Mouse (Mus musculus): ENCODE results near the gene St6gal1.

St6gal1 gene

GRCm38 (mm10) chr16:23275661-23276060 is 51.1 kb downstream of the St6gal1 start:
- no peak for DNase-seq

- peak; percentile 40 to 41 for DNase-seq
Observed at GRCm38 (mm10) chr16:23279879-23280741, 55.6 kb downstream of the St6gal1 start.

DNA sequence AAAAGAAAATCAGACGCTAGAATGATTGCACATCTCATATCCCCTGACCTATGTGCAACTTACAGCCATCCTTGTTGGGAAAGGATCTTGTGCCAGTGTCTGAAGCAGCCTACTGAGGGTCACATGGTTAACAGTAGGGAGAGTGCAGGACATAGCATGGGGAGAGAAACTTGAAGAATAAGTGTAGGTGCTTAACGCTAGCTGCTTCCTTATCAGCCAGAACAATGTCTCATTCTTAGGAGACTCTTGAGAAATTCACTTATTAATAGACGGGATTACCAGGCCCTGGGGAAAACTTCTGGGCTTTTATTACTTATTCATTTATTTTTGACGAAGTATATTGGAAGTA is 56.2 kb downstream of the St6gal1 start:
- peak in 1 of 2 experiments; percentile 1 for DNase-seq

DNA sequence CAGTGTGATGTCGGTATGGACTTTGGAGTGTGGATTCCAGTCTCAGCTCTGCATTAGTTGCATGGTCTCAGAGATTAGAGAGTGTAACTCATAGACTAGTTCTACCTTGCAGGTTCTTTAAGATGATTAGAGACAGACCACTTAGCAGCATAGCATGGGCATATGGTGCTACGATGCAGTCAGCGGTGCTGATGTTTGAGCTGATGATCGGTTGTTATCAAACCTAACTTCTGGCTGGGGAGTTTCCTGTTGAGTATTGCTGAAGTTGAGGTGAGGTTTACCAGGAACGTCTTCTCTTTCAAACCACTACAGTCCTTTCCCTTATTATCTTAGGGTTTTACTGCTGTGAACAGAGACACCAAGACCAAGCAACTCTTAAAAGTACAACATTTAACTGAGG is 57.7 kb downstream of the St6gal1 start:
- DNase-seq: peak in 1 of 2 experiments; percentile 9

- peak in 1 of 2 experiments; percentile 9 for DNase-seq
Observed at GRCm38 (mm10) chr16:23282941-23283340, 58.4 kb downstream of the St6gal1 start.

DNA sequence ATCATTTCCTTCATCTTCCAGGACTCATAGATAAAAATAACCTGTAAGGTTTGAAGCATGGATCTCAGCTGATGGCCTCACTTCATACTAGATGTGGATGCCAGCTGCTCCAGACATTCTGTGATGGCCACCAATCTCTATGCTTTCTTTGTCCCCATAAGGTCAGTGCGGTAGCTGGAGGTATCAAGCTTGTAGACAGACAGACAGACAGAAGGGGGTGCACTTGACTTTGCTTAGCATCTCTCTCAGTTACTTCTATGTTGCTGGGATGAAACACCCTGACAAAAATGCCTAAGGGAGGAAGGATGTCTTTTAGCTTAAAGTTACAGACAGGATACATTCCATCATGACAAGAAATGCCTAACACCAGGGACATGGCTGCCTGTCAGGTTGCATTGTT is 59.1 kb downstream of the St6gal1 start:
- DNase-seq: peak in 1 of 2 experiments; percentile 3

DNA sequence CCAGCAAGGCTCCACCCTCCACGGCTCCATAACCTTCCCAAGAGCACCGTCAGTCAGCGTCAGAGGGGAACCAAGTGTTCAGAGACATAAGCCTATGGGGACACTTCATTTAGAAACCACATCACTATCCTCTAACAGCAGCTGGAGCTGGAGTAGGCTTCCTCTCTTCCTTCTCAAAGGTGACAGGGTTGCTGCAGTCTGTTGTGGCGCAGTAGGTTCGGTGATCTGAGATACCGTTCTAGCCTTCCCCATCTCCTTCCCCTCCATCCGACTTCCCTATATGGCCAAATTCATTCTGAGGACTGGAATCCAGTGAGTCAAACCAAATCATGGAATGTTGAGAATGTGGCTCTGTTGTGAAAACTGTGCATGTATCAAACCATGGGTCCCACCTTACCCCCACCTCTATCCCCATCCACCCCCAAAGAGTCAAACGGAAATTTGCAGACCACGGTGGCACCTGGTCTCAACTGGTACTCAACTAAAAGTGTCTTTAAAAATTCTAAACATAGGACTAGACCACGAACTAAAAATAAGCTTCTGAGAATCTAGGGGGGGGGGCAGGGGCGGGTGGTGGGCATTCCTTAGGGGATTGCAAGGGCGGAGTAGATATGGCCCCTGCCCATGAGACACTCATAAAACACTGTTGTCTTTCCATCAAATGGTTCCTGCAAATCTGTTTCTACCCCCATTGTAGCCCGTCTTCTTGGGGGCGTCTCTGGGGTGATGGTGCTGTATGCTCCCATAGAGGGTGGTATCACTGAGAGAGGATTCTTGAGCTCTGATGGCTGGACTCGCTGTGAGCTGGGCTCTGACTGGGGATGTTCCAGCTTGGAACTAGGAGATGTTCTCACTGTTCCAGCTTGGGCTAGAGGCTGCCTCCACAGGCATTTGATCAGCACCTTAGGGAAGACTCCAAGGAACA is 60.2 kb downstream of the St6gal1 start:
- peak in 1 of 2 experiments; percentile 20 for DNase-seq

DNA sequence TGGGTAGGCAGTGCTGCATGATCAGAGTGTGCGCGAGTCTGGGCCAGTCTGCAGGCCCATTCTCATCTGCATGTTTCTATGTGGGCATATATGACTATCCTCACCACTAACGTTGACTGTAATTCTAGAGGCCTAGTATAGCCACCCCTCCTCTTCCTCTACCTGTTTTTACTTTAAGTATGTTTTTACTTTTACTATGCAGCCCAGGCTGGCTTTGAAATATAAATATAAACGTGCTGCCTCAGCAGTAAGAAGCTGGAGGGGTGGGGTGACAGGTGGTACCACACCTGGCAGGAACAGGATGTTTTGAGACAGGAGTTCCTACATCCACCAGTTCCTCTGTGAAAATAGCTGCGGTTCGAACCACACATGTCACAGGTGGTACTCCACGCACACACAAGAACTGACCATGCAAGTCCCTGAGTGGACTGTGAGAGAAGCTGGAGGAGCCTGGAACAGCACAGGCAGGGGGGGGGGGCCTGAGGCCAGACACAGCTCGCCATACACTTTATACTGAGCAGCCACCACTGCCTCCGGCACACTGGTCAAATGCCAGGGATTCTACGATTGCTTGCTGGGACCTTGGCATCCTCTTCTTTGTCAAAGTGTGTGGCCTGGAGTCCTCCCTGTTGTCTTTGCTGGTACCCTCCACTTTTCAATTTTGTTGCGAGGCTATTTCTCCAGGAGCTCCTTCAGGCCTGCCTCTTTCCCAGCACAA is 62.0 kb downstream of the St6gal1 start:
- peak in 1 of 2 experiments; percentile 47 for DNase-seq

DNA sequence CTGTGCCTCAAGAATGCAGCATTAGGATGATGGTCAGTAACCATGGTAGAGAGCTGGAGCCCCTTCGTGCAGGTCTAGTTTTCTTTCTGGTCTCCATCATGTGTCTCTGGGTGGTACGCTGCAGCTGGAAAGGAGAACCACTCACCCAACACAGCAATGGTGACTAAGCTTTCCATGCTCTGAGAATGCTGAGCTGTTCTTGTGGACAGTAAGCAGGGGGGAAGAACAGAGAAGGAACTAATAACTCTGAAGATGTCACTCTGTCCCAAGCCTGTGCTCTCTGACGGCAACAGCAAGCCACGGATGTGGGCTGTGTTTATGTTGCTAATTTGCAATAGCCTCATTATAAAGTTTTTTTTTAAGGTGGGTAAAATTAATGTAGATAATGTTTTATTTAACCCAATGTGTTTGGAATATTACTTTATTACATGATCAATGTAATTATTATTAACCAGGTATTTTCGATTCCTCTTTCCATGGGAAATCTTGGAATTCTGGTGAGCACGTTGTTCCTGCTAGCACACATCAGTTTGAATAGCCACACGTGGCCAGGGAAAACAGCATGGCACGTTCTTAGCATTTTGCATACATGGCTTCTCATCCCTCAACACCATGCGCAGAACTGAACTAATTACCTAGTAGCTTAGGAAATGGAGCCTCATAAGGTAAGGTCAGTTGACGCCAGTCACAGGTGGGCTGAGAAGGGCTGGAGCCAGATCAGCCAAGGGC is 62.9 kb downstream of the St6gal1 start:
- peak in 1 of 2 experiments; percentile 13 for DNase-seq

DNA sequence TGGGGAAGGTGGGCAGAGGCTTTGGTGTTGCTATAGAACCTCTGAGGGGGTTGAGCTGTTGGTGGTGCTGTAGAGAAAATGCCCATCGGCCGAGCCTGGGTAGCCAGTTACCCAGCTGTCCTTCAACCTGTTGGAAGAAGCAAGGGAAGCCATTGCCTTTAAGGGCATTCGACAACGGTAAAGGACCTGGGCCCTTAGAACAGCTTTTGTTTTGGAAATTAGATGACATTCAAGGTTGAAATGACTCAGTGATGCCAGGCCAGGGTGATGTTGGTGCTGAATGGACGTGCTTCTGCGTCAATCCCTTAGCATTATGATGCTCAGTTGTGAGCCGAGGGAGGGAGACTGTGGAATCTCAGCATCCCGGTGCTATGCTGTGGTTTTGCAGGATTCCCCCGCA is 63.6 kb downstream of the St6gal1 start:
- DNase-seq: peak in 1 of 2 experiments; percentile 3

GRCm38 (mm10) chr16:23289424-23289823 is 64.9 kb downstream of the St6gal1 start:
- DNase-seq: no peak

- peak in 1 of 2 experiments; percentile 17 for DNase-seq
Observed at GRCm38 (mm10) chr16:23290171-23290570, 65.6 kb downstream of the St6gal1 start.

DNA sequence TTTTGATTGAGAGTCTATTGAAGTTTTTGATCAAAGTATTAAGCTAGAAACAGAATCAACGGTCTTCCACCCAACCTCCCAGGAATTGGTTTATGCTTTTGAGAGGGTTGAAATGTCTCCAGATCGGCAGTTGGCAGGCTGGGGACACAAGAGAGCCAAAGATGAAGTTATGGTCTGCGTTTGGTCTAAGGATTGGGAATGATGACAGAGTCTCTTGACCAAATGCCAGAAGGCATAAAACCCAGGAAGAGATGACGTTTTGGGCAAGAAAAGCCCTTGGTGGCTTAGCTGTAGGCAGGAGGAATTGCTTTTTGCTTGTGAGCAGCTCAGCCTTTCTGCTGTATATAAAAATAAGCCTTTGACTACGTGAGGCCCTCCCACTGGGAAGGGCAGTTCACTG is 67.0 kb downstream of the St6gal1 start:
- DNase-seq: peak; percentile 54 to 72

GRCm38 (mm10) chr16:23294236-23294635 is 69.7 kb downstream of the St6gal1 start:
- peak in 1 of 2 experiments; percentile 15 for DNase-seq

DNA sequence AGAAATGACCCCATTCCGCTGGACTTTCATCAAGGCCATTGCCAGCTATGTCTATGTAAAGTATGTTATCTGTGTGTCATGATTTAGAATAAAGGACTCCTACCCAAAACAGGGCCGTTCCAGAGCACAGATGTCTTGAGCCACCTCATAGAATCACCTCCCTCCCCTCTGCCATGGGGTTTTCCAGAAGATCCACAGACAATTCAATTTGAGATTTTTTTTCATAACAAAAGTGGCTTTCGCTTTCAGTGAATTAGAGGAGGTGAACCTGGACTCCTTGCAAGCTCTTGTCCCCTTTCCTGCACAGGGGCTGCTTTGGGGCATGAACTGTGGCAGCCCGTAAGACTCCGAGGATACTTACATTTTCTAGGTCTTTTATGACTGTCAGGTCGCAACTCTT is 70.2 kb downstream of the St6gal1 start:
- peak in 1 of 2 experiments; percentile 5 for DNase-seq

DNA sequence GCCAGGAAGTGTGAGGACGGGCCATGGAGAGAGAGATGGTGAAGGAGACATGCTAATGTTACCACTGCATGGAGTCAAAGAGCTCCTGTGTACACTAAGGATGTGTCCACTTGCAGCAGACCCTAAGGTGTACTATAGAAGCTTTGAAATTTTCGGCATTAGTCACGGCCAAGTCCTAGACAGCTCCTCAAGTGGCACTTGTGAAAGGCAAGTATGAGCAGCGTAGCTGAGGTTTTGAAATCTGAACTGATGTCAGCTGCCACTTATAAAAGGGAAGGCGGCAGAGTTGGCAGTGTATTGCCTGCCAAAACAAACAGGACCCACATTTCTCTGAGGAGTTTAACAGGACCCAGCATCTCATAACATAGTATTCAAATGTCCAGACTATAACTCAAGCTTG is 71.2 kb downstream of the St6gal1 start:
- peak; percentile 73 to 81 for DNase-seq

- DNase-seq: peak in 1 of 2 experiments; percentile 1
Observed at GRCm38 (mm10) chr16:23296721-23297120, 72.2 kb downstream of the St6gal1 start.

DNA sequence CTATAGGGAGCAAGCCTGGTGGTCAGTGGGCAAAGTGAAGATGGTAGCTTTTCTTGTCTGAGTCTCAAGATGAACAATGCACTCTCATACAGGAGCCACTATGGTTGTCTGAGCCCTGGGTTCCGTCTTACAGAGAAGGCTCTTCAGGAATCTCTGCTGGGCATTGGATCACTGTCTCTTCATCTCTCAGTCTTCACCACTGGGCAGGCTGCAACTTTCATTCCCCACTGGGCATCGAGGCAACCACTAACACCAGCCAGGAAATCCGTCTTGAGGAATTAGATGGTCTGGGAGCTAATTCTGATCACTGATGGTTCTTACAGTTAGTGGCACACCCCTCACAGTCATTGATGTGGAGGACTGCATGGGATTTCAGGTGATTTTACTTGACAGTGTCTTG is 73.9 kb downstream of the St6gal1 start:
- DNase-seq: peak in 1 of 2 experiments; percentile 5

GRCm38 (mm10) chr16:23298911-23299310 is 74.4 kb downstream of the St6gal1 start:
- peak in 1 of 2 experiments; percentile 13 for DNase-seq

DNA sequence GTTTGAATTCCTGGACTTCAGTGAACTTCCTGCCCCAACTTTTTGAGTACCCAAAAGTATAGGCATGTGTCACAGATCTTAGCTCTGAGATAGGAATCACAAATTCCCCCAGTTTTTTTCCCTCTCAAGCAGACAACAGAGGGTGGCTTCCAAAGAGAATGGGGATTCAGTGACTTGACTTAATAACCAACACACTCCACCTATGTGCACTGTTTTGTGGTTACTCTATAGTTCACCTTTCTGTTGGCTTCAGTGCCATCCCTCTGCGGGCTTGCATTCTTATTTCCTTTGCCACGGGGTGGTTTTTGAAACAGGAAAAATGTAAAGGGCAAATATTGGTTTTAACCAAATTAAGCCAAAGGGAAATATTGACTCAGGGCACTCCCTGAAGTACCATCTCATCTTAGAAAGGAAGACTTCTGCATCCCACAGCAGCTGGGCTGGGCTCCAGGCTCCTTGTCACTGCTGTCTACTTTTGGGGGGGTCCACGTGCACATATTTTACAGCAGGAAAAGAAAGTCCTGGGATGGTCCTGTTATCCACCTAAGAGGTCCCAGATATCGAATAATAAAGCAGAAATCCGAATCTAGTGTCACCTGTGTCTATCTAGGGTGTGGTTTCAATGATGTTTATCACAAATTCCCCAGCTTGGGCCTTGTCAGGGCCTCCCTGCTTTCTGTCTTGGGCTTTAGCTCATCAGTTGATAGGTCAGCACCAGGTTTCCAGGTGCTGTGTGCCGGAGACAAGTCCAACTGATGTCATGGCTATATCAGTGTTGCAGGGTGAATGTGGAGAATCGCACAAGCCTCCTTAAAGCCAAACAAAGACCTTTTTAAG is 75.6 kb downstream of the St6gal1 start:
- peak in 1 of 2 experiments; percentile 13 for DNase-seq

GRCm38 (mm10) chr16:23301762-23302161 is 77.2 kb downstream of the St6gal1 start:
- peak in 1 of 2 experiments; percentile 10 for DNase-seq

All from lung, postnatal 4 days (tissue).